Mouse (Mus musculus) thymus, postnatal 25 days (tissue): Measurements from ENCODE around the gene Prpf6.

Experiments
- DNase-seq: peaks from one replicate; pipeline ENCODE4 v3.0.0; 2022

Prpf6 gene

DNA sequence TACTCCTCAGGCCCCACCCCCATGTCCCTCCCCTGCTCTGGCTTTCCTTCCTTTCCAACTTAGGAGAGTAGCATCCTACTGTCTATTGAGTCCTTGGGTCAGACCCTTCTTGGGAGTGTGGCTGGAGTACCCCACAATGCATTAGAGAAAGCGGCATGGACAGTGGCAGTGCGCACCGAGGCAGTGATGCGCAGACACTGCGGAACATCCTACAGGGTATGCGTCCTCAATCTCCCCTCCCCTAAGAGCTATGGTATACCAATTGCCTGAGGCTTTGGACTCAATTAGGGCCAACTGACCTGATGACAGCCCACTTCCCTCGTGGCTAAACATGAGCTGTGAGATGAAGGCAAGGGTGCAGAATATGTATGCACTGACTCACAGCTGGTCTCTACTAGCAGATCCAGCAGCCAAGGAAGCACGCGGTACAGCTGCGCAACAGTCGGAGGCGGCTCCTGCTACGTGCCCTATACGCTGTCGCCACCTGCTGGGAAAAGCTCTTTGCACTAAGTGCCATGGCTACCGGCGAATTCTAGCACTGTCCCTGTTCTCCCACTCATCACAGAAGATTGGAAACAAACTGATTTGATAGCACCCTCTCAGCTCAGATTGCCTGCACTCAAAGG is 67.4 kb downstream of the Prpf6 start:
- peak; percentile 61 for DNase-seq

GRCm38 (mm10) chr2:181659609-181660055 is 68.0 kb downstream of the Prpf6 start:
- peak; percentile 79 for DNase-seq

DNA sequence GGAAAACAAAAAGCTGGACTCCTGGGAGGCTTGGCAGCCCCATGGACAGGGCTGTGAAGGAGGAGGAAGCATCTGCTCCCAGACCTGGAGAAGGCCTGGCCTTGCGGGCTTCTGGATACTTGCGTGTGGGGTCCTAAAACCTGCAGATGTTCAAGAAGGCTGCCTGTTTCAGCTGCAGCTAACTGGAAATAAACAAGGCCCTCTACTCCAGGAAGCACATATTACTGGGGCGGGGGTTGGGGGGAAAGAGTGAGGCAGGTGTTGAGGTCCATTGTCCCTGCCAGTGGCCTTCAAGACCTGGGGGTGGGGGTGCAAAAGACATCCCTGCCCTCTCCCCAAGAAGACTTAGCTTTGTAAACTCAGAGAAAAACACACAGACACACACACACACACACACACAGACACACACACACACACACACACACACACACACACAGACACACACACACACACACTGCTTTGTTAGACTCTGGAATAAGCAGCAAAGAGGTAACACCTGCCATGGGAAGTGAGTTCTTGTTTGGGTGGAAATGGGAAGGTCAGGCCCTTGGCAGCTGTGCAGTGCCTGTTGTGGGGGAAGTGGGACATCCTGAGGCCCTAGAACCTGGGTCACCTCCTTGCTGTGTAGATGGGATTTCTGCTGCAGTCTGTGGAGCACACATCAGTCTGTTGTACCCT is 71.1 kb downstream of the Prpf6 start:
- DNase-seq: no peak

DNA sequence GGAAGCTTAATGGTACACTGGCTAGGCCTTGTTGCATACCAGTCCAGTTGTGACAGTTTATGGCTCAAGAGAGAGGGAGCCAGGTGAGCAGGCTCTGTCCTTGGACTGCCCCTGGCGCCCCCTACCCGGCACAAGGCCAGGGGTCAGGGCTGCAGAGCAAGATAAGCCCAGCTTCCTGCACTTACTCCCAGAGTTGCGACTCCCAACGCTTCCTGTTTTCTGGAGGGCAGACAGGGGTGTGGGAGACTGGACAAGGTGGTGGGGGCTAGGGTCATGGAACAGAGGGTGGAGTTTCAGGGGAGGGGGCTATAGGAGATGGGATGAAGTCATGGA is 71.6 kb downstream of the Prpf6 start:
- DNase-seq: no peak

DNA sequence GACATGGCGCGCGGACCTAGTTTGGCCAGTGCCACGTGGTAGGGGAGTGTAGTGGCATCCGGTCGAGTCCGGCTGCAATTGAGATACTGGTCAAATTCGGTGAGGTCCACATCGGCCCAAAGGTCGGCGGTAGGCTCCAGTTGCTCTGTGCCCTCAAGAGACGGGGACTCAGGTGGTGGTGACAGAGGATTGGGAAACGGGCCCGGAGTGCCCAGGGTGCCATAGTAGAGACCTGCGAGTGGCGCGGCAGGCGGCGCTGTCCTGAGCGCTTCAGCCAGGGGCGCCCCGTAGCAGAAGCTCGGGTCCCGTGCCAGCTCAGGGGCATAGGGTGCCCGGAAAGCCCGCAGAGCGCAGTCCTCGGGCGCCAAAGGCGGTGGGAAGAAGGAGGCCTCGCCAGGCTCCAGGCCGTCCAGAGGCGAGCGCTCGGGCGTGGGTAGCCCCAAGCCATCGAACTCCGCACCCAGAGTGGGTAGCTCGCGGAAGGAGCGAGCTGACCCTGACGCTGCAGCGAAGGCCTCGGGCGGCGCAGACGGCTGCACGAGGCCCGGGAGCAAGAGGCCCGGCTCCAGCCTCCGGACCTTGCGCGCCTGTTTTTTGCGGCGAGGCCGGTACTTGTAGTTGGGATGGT is 78.7 kb downstream of the Prpf6 start:
- DNase-seq: no peak

DNA sequence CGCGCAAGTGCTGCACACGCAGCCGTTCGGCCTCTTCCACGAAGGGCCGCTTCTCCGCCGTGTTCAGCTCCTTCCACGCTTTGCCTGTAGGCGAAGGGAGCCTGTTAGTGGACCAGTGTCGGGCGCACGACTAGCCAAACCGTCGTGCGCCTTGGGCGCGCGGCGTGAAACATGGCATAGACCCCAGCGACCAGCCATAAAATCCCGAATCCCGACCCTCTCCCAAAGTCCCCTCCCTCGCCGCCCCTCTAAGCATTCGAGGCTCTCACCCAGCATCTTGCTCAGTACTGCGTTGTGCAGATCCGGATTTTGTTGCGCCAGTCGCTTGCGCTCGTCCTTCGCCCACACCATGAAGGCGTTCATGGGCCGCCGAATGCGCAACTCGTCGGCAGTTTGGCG is 79.2 kb downstream of the Prpf6 start:
- no peak for DNase-seq

- no peak for DNase-seq
Observed at GRCm38 (mm10) chr2:181671326-181671725, 79.7 kb downstream of the Prpf6 start, which contains the start of gene Sox18. Gene Sox18, minus strand, starts transcription at chr2:181671640.

DNA sequence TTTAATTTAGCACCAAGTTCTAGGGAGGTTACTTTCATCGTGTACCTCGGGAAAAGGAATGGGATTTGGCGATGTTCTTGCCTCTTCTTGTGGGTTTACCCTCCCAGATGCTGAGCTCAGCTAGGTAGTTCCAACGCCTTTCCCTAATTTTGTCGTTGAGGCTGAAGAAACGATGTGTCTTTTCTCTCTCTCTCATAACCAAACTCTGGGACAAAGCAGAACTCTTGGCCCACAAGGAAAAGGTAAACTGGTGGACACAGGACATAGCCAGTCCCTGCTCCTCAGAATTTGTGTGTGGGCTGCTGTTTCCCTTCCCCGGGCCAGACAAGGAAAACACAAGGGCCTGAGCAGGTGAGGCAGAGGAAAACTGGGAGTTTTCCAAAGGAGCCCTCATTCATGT is 80.3 kb downstream of the Prpf6 start:
- DNase-seq: no peak

DNA sequence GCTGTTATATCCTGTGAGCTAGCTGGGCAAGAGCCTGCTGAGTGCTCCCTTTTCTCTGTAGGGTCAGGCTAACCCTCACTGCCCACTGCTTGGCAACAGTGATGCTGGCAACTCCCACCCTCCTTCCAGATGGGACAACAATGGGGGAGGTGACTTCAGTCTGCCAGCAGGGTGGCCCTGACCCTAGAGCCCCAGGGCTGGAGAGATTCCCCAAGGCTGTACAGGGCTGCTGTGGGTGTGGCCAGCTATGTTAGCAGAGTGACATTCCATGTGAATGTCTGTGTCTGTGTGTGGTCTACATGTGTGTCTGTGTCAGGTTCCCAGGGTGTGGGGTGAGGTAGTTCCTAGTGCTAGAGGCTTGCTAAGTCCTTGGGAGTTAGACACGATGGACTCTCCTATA is 81.8 kb downstream of the Prpf6 start:
- DNase-seq: no peak

GRCm38 (mm10) chr2:181674934-181675333 is 83.3 kb downstream of the Prpf6 start:
- no peak for DNase-seq

GRCm38 (mm10) chr2:181675454-181675853 is 83.8 kb downstream of the Prpf6 start:
- DNase-seq: no peak

DNA sequence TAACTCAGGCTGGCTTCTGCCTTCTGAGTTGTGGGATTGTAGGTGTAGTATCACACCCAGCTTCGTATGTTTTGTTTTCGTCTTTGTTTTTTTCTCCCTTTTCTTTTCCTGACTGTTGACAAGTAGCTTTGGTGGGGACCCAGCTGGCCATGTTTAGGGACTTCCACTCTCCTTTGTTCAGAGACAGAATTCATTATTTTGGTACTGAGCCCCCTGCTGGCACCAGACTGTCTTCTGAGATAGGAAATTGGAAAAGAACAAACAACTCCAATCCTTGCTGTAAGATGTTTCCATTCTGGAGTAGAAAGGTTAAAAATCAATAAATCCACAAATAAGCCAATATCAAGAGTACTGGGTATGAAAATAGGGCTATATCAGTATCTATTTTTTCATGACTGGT is 84.8 kb downstream of the Prpf6 start:
- no peak for DNase-seq

DNA sequence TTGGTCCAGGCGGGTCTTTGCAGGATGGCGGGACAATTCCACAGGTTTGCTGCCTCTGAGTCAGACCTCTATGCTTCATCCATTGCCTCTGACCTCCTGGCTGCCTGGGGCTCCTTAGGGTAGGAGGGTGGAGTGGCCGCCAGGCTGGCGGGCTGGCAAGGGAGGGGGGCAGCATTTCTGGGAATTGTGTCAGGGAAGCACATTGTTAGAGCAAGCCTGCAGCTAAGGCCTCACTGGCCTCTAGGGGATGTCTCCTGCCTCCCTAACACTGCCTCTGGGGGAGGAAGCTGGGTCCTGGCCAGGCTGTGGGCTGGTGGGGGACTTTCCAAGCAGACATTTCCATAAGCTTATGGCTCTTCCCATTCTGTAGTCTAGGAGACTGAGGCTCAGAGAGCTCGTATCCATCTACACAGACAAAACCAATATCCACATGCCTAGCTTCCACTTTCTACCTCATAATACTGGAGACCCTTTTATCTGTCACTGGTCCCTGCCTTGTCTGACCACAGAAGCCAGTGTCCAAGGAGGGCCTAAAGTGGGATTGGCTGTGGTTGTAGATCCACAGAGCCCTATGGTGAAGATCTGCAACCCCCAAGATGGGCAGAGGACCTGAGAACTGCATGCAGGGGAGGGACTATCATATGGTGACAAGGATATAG is 85.6 kb downstream of the Prpf6 start:
- no peak for DNase-seq

DNA sequence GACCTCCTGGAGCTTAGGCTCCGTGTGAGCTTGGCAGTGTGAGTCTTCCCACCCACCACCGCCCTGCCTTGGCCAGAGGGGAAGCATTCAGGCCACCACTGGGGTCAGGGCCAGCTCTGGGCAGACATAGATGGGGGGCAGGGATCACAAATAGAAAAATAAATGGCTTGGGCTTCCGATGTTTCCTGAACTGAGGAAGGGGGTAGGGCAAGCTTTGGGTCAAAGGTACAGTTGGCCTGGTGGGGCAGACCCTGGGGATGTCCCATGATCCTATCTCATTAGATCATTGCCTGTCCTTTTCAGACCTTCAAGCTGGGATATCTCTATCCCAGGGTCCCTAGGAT is 86.1 kb downstream of the Prpf6 start:
- DNase-seq: no peak

DNA sequence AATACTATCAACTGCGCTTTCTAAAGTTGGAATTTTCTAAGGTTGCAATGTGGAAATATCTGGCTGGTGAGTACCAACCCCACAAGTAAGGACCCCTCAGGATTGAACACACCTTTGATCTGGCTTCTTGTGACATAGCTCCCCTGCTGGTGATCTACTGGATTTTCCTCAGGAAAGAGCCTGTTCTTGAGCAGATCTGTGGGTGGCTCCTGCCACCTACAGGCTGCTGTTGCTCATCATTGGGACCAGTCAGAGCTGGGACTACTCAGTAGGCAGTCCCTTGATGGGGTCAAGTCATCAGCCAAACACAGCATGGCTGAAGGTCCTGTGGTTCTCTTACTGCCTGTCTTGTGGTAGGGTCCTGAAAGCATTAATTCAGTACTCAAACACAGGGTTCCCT is 87.1 kb downstream of the Prpf6 start:
- peak; percentile 81 for DNase-seq

DNA sequence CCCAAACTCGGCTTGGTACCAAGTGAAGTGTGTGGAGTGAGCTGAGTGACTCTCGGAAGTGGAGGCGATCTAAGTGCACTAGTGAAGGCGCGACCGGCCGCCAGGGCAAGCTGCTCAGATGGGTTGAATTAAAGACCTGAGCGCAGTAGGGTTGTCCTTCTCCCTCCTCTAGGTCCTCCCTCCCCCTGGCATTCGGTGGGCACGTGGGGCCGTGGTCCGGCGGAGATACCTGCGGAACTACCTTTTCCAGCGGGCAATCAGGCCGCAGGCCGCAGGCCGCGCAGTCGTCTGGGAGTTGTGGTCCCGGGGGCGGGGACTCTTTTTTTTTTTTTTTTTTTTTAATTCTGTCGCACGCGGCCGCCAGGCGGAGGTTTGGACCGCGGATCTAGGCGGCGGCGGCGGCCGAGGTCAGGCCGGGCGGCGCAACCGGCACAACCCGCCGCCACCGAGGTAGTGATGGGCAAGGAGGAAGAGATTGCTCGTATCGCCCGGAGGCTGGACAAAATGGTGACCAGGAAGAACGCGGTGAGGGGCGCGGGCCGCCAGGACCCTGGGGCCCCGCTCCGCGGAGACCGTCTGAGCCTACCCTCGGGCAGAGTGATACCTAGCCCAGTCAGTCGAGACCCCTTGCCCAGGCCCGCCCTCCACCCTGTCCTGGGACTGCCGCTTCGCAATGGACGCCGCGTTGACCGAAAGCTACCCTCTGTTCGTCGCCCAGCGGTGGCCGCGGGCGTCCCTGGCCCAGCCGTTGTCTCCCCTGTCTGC is 88.5 kb downstream of the Prpf6 start, which contains the start of gene Tcea2:
Gene Tcea2, plus strand, starts transcription at position 360 of the 765 bp plus-strand sequence.
- DNase-seq: peak; percentile 70

- DNase-seq: no peak
Observed at GRCm38 (mm10) chr2:181680716-181681117, 89.0 kb downstream of the Prpf6 start.

DNA sequence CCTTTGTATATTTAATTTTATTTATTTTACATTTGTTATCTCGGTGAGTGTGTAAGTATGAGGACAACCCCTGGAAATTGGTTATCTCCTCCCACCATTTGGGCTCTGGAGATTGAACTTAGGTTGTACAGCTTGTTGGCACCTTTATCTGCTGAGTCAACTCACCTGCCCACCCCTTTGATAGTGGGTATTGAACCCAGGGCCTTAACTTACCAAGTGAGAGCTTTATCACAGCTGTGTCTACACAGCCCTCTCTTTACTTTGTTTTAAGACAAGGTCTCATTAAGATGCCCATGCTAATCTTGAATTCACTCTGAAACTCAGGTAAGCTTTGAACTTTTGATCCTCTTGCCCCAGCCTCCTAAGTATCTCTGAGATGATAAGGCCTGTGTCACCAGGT is 90.3 kb downstream of the Prpf6 start:
- no peak for DNase-seq

- DNase-seq: no peak
Observed at GRCm38 (mm10) chr2:181683381-181683780, 91.7 kb downstream of the Prpf6 start.

DNA sequence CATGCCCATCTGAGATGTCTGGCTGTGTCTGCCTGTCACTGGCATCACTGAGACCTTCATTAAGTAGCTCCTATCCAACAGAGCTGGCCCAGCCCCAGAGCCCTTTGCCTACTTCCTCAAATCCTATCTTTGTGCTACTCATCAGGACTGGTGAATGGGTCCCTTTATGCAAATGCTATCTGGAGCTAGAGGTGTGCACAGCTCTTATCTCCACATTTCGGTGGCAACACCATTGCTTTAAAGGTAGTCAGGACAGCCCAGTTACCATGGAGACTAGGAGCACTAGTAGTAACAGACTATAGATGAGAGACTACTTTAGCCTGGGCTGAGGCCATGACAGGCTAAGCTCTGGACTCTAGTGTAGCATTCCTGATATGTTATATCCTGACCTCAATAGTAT is 93.0 kb downstream of the Prpf6 start:
- no peak for DNase-seq

DNA sequence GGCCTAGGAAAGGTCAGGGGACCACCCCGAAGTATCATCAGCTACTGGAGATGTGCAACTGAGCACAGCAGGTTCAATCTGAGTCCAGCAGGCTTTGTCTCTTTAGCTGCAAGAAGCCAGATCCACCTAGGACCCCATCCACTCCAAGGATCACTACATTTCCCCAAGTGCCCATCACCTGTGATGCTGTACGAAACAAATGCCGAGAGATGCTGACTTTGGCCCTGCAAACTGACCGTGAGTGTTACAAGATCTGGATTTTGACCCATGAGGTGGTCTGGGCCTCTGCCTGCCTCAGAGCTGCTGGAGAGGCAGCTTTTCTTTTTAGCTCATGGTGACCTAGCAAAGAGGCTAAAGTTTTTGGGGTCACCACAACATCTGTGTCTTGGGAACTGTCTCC is 94.0 kb downstream of the Prpf6 start:
- DNase-seq: no peak

DNA sequence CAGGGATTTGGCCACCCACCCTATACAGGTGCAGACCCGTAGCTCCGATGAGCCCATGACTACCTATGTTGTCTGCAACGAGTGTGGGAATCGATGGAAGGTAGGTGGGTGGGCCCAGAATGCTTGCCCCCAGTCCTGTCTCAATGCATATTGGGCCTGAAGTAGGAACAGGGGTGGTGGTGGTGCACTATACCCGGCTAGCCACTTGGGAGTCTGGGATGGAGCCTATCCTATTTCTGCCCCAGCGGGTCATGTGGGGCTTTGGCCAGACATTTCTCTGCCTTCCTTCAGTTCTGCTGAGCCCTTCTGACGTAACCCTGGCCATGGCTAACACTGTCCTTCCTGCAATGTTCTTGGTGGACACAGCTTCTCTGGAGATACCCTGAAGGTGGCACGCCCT is 95.9 kb downstream of the Prpf6 start:
- no peak for DNase-seq

DNA sequence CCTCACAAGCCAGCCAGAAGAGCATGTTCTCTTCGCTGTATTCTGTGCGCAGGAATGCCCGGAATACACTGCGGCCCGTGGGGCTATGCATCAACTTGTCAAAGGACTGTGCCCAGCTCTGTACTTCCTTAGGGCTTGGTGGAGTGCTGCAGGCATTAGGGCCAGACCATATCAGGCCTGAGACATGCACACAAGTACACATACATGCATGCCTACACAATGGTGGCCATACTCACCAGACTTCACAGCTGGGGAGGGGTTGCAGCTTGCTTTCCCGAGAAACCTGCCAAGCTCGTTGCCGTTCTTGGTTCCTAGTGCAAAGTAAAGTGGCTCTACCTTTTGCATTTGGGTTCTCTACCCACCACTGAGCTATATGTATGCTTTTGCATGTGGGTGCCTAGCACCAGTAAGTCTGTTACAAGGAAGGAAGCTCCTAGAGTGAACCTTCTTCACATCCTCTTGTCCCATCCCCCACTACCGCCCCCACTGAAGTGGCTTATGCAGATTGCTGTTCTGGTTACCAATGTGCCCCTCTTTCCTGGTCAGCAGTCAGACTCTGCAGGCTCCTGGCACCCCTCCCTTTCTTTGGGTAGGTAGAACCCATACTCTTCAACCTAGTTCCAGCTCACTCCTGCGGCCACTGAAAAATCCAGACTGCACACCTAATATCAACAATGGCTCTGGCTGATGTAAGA is 97.9 kb downstream of the Prpf6 start:
- DNase-seq: peak; percentile 30
